Mouse (Mus musculus) limb, embryonic 11.5 days (tissue): Measurements from ENCODE around the gene Rasd1. TPM values are rescaled to one million over a fixed set of nuclear protein-coding genes. Genes with fewer than 3 reads are reported as not detected.

Experiments
- ATAC-seq: fragments of 200-750 bp; cut with Nextera tagmentation; 2 replicates; pipeline ENCODE4 v1.8.0; 2017; ENCODE audit warnings: low read depth; ENCODE audit not compliant: insufficient number of reproducible peaks, low FRiP score, low TSS enrichment
- DNase-seq: peaks from one replicate; pipeline ENCODE4 v3.0.0-alpha.2; 2015; ENCODE audit warnings: low spot score
- H3K27ac ChIP-seq: fragments of 300-500 bp; sonication (generic); replicated peaks from 2 replicates; pipeline ENCODE4 v1.5.1; 2014; ENCODE audit warnings: low read depth, mild to moderate bottlenecking, low read length
- H3K27me3 ChIP-seq: fragments of 300-500 bp; sonication (generic); 2 replicates; pipeline ENCODE4 v1.6.1; 2014; ENCODE audit warnings: mild to moderate bottlenecking, low read length, mixed read lengths; ENCODE audit not compliant: control insufficient read depth, insufficient read depth
- H3K36me3 ChIP-seq: fragments of 300-500 bp; sonication (generic); 2 replicates; pipeline ENCODE4 v1.6.1; 2014; ENCODE audit warnings: mild to moderate bottlenecking, low read length, moderate library complexity, mixed read lengths; ENCODE audit not compliant: control insufficient read depth, insufficient read depth
- H3K4me1 ChIP-seq: fragments of 300-500 bp; sonication (generic); 2 replicates; pipeline ENCODE4 v1.6.1; 2014; ENCODE audit warnings: low read length, mixed read lengths; ENCODE audit not compliant: control insufficient read depth, insufficient read depth
- H3K4me2 ChIP-seq: fragments of 300-500 bp; sonication (generic); 2 replicates; pipeline ENCODE4 v1.6.1; 2014; ENCODE audit warnings: low read depth, mild to moderate bottlenecking, moderate library complexity; ENCODE audit not compliant: severe bottlenecking
- H3K4me3 ChIP-seq: fragments of 300-500 bp; sonication (generic); 2 replicates; pipeline ENCODE4 v1.5.1; 2014; ENCODE audit warnings: low read depth, low read length
- H3K9ac ChIP-seq: fragments of 300-500 bp; sonication (generic); 2 replicates; pipeline ENCODE4 v1.6.1; 2014; ENCODE audit warnings: mild to moderate bottlenecking, low read length
- H3K9me3 ChIP-seq: fragments of 300-500 bp; sonication (generic); 2 replicates; pipeline ENCODE4 v1.6.1; 2016; ENCODE audit warnings: low read length; ENCODE audit not compliant: control insufficient read depth
- WGBS: fragments of 180-500 bp; shearing (Covaris S2); extraction: QIAGEN DNeasy Blood & Tissue Kit; methylation state at CpG from one replicate; pipeline ENCODE4 v1.1.7; 2014; 5-methylcytosine and 5-hydroxymethylcytosine counted together
- polyA plus RNA-seq: library from polyadenylated mRNA; unstranded; fragments of >200 nt; fragmentation: Nextera tagmentation; extraction: Ambion mirVana; gene quantifications from 2 replicates; pipeline ENCODE4 v1.2.1, GENCODE M21; 2014

Rasd1 gene
- polyA plus RNA-seq, 1 experiment from 2014 or later: 1.2 TPM

DNA sequence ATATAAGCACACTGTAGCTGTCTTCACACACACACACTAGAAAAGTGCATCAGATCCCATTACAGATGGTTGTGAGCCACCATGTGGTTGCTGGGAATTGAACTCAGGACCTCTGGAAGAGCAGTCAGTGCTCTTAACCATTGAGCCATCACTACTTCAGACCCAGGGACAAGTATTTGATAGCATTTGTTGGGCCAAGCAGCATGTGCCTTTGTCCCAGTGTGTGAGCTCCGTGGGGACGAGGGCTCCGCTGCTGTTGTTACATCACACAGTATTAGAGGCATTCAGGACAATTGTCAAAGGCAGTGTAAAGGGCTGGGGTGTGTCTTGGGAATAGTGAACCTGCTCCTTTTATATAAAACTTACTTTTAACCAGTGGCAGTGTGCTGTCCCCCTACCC, 27.7 kb downstream of the Rasd1 start:
- no peak for DNase-seq
- Histone ChIP-seq H3K4me2 (no peak overlapping the region), H3K27me3 (no peaks in the 10 kb centered on the region), H3K4me1 (no peaks in the 10 kb centered on the region), H3K36me3 (no peaks in the 10 kb centered on the region), H3K27ac (no peak overlapping the region), H3K4me3 (no peak overlapping the region), H3K9ac (no peak overlapping the region), H3K9me3 (no peaks in the 10 kb centered on the region)
- no peak for ATAC-seq
- 85% methylated on average over 3 of the region's 3 CpGs for WGBS

DNA sequence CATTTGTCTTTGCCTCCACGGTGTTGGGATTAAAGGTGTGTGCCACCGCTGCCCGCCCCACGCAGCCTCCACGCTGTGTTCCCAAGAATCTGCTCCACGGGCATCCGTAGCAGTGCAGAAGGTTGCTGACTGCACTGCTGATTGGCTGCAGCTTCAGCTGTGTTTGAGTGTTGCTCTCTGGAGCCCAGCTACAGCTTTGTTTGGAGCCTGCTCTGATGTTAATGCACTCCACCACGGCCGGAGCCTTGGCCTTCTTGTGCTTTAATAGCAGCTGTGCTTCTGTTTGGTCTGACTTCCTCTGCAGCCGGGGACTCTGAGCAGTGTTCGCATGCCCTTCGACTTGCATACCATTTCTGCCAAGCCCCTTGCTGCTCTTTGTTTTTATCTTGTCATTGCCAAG, 30.8 kb downstream of the Rasd1 start:
- H3K27me3 ChIP-seq: no peaks in the 10 kb centered on the region
- DNase-seq: no peak
- no peaks in the 10 kb centered on the region for H3K9me3 ChIP-seq
- no peak overlapping the region for H3K9ac ChIP-seq
- H3K4me1 ChIP-seq: no peaks in the 10 kb centered on the region
- no peaks in the 10 kb centered on the region for H3K36me3 ChIP-seq
- ATAC-seq: no peak
- H3K4me3 ChIP-seq: no peak overlapping the region
- H3K27ac ChIP-seq: no peak overlapping the region
- 59% methylated on average over 12 of the region's 12 CpGs for WGBS
- H3K4me2 ChIP-seq: no peak overlapping the region

DNA sequence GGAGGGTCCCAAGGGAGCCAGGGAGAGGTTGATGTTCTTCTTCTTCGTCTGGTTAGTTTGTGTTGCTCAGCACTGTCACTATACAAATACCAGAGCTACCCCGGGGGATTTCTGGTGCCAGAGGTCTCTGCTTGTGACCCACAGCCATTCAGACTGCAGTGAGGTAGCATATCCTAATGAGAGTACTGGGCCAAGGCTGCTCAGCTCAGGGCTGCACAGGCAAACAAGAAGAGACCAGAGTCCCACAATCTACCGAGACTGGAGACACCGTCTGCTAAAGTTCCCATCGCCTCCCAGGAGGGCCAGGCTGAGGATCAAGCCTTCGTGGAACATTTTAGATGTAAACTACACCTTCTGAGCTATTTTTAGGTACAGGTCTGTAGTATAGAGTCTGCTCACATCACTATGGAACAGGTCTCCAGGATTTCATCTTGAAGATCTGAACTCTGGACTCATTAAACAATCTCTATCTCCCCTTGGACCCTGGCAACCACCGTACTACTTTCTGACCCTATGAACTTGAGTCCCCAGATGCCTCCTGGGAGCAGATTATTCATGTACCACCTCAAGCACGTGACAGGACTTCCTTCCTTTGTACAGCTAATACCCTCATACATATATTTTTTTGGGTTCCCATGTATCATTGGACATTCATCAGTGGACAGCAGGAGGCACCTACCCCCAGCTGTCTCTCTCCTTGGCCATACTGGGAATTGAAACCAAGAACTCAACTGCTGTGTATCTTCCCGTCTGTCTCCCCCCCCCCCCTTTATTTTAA, 32.0 kb downstream of the Rasd1 start:
- DNase-seq (no peak), ATAC-seq (no peak)
- 66% methylated on average over 9 of the region's 9 CpGs for WGBS
- no peaks in the 10 kb centered on the region for H3K9me3 ChIP-seq
- H3K4me3 ChIP-seq: no peak overlapping the region
- no peak overlapping the region for H3K4me2 ChIP-seq
- H3K36me3 ChIP-seq: no peaks in the 10 kb centered on the region
- no peaks in the 10 kb centered on the region for H3K4me1 ChIP-seq
- H3K27ac ChIP-seq: no peak overlapping the region
- no peak overlapping the region for H3K9ac ChIP-seq
- no peaks in the 10 kb centered on the region for H3K27me3 ChIP-seq

DNA sequence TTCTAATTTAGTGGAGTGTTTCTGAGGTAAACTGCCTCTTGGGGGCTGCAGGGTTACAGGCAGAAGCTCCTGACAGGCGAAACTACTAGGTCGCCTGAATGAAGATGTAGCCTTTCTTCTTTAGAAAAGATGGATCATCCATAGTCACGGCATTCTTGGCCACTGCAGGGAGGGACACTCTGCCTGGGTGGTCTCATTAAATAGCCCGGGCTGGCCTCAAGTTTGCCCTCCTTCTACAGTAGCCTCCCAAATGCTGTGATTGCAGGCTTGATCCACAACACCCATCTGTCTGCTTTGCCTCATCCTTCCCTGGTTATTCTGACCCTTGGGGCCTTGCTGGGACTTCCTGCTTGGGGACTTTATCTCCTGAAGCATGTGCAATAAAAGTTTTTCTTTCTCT, 34.7 kb downstream of the Rasd1 start:
- H3K27me3 ChIP-seq: no peaks in the 10 kb centered on the region
- no peaks in the 10 kb centered on the region for H3K9me3 ChIP-seq
- ATAC-seq (no peak), DNase-seq (no peak)
- no peak overlapping the region for H3K27ac ChIP-seq
- no peak overlapping the region for H3K9ac ChIP-seq
- no peak overlapping the region for H3K4me2 ChIP-seq
- WGBS: 44% methylated on average over 4 of the region's 4 CpGs
- no peaks in the 10 kb centered on the region for H3K36me3 ChIP-seq
- H3K4me1 ChIP-seq: no peaks in the 10 kb centered on the region
- H3K4me3 ChIP-seq: no peak overlapping the region

DNA sequence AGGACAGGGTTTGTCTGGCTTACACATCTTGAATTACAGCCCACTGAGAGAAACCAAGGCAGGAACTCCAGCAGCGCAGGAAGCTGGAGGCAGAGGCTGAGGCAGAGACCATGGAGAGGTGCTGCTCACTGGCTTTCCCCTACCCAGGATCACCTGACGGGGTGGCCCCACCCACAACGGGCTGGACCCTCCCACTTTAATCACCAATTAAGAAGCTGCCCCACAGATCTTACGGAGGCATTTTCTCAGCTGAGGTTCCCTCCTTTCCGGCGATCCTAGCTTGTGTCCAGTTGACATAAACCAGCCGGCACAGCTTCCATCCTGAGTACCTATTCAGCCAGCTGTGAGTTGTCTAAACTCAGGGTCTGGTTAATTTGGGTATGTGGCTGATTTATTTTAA, 43.5 kb downstream of the Rasd1 start:
- H3K27me3 ChIP-seq: no peaks in the 10 kb centered on the region
- no peak overlapping the region; the same call in 1 of the 2 replicates for H3K9ac ChIP-seq
- H3K4me3 ChIP-seq: no peak overlapping the region
- H3K27ac ChIP-seq: no peak overlapping the region
- WGBS: 8% methylated on average over 7 of the region's 7 CpGs
- no peak for ATAC-seq
- H3K4me2 ChIP-seq: peak overlapping the region; percentile 17; the same call in 1 of the 2 replicates
- H3K9me3 ChIP-seq: no peaks in the 10 kb centered on the region
- peak; percentile 34 for DNase-seq
- H3K4me1 ChIP-seq: no peaks in the 10 kb centered on the region
- H3K36me3 ChIP-seq: no peaks in the 10 kb centered on the region

DNA sequence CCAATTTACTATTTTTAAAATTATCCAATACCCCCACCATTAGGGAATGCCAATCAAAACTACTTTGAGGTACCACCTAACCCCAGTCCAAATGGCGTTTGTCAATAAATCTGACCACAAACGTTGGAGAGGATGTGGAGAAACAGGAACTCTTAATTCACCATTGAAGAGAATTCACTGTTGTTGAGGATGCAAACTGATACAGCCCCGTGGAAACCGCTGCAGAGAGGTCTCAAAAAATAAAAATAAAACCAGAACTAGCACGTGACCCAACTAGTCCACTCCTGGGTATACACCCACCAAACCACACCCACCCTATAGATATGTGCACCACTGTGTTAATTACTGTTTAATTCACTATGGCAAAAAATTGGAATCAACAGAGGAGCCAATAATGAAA, 44.4 kb downstream of the Rasd1 start:
- no peak for ATAC-seq
- no peak overlapping the region for H3K4me2 ChIP-seq
- no peaks in the 10 kb centered on the region for H3K4me1 ChIP-seq
- H3K9me3 ChIP-seq: no peaks in the 10 kb centered on the region
- 74% methylated on average over 5 of the region's 5 CpGs for WGBS
- no peak overlapping the region for H3K4me3 ChIP-seq
- H3K27ac ChIP-seq: no peak overlapping the region
- no peak for DNase-seq
- H3K27me3 ChIP-seq: no peaks in the 10 kb centered on the region
- H3K36me3 ChIP-seq: no peaks in the 10 kb centered on the region
- no peak overlapping the region for H3K9ac ChIP-seq

DNA sequence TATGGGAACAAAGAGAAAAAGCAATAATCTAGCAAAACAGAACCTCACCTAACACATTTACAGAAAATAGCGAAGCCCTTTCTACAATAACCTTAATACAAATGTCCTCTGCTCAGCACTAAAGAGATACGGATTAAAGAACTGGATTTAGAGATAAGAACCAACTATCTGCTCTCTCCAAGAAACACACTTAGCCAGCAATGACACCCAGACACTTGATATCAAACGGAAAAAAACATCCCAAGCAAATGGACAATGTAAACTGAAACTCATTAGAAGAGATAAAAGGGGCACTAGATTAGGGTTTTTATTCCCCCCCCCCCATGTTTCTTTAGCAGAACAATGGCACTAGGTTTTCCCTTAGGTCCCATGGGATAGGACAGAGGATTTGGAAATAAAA, 45.3 kb downstream of the Rasd1 start:
- no peak for ATAC-seq
- 80% methylated on average over 3 of the region's 3 CpGs for WGBS
- H3K27me3 ChIP-seq: no peaks in the 10 kb centered on the region

DNA sequence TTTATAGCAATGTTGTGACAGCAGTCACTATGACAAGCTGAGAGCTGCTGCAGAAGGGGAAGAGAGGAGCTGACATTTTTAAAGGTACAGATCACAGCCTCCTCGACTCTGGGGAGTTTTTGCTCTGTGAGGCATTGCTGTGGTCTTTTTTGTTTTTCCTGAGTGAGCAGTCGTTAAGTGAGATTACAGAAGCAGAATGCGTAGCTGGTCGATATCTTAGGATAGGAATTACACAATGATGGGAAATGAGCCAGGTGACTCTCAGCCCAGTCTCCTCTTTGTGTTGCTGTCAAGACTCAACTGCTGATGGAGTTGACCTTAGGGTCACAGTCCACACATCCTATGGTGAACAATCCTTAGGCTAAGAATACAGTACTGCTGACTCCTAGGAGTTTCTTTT, 46.7 kb downstream of the Rasd1 start:
- Histone ChIP-seq H3K9me3 (no peaks in the 10 kb centered on the region), H3K27ac (no peak overlapping the region), H3K36me3 (no peaks in the 10 kb centered on the region), H3K4me1 (no peaks in the 10 kb centered on the region), H3K27me3 (no peaks in the 10 kb centered on the region), H3K4me2 (no peak overlapping the region), H3K9ac (no peak overlapping the region), H3K4me3 (no peak overlapping the region)
- ATAC-seq: no peak
- DNase-seq: no peak
- WGBS: 78% methylated on average over 4 of the region's 4 CpGs

More for the DNA sequence above, 45.3 kb downstream of the Rasd1 start:
- Histone ChIP-seq H3K36me3 (no peaks in the 10 kb centered on the region), H3K4me3 (no peak overlapping the region), H3K9ac (no peak overlapping the region), H3K4me2 (no peak overlapping the region), H3K9me3 (no peaks in the 10 kb centered on the region), H3K4me1 (no peaks in the 10 kb centered on the region), H3K27ac (no peak overlapping the region)
- no peak for DNase-seq

DNA sequence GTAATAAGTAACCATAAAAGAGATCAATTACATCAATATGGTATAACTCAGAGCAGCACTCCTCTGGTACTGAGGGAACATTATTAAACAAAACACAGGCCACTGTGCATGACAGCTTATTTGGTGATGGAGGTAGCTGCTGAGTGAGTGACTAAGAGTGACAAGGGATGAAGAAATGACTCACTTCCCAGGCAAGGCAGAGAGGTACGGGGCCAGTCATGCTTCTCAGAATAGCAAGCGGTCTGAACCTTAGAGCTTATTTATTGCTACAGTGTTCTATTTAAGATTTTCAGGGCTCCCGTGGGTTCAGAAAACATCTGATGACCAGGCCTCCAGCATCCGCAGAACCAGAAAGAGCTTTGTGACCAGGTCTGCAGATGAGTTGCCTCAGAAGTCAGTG, 51.0 kb downstream of the Rasd1 start:
- Histone ChIP-seq H3K4me2 (no peak overlapping the region), H3K4me3 (no peak overlapping the region), H3K4me1 (no peaks in the 10 kb centered on the region), H3K27ac (no peak overlapping the region), H3K27me3 (no peaks in the 10 kb centered on the region), H3K36me3 (no peaks in the 10 kb centered on the region), H3K9ac (no peak overlapping the region), H3K9me3 (no peaks in the 10 kb centered on the region)
- ATAC-seq (no peak), DNase-seq (no peak)
- WGBS: 77% methylated on average over 4 of the region's 4 CpGs
